Mouse (Mus musculus): ENCODE results near the gene BC030867. TPM values are rescaled to one million over a fixed set of nuclear protein-coding genes. Genes with fewer than 3 reads are reported as not detected.

Gene BC030867
- polyA plus RNA-seq, 1 experiment from 2014 or later = 19.9 TPM

DNA sequence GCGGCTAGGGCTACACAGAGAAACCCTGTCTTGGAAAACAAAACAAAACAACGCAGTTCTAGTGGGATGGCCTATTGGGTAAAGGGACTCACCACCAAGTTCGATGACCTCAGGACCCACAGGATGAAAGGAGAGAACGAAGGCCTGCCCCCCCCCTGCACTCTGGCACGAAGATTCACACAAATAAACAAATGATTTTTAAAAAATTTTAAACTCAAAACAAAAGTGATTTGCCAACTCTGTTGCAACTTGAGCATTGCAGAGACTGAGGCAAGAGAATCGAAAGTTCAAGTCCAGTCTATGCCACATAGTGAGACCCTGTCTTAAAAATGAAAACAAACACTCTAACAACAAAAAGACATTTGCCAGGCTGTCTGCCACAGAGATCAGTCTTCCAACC lies 8.0 kb upstream of the BC030867 start:
- Histone ChIP-seq H3K4me1 (peaks cover 12% of the 10 kb centered on the region), H3K4me2 (no peak overlapping the region), H3K9me3 (no peaks in the 10 kb centered on the region), H3K27me3 (no peaks in the 10 kb centered on the region), H3K9ac (no peak overlapping the region), H3K36me3 (no peaks in the 10 kb centered on the region), H3K4me3 (no peak overlapping the region), H3K27ac (no peak overlapping the region)
- no peak for ATAC-seq (ENCODE audit: borderline replicate concordance, extremely low read depth, low FRiP score, low TSS enrichment)
- 71% methylated on average over 6 of the region's 6 CpGs for WGBS

DNA sequence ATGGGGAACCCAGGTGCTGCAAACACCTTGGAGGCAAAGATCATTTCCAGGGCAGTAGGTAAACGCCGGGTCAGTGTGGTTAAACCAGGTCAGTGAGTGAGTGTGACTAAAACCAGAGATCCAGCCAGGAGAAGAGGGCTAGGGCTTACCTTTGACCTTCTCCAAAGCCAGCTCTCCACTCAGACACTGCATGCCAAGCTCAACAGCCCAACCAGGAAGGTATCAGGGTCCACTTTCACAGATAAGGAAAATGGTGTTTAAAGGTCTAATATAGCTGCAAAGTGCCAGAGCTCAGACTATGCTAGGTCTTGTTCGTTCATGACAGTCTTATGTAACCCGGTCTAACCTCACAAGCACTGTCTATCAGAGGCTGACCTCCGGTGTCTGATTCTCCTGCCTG lies 7.4 kb upstream of the BC030867 start:
- H3K4me1 ChIP-seq = peaks cover 18% of the 10 kb centered on the region
- no peak overlapping the region for H3K27ac ChIP-seq
- H3K9me3 ChIP-seq = no peaks in the 10 kb centered on the region
- 71% methylated on average over 5 of the region's 5 CpGs for WGBS
- ATAC-seq (ENCODE audit: borderline replicate concordance, extremely low read depth, low FRiP score, low TSS enrichment) = no peak
- H3K36me3 ChIP-seq = no peaks in the 10 kb centered on the region
- H3K4me3 ChIP-seq = no peak overlapping the region
- H3K9ac ChIP-seq = no peak overlapping the region
- H3K27me3 ChIP-seq = no peaks in the 10 kb centered on the region
- H3K4me2 ChIP-seq = no peak overlapping the region

DNA sequence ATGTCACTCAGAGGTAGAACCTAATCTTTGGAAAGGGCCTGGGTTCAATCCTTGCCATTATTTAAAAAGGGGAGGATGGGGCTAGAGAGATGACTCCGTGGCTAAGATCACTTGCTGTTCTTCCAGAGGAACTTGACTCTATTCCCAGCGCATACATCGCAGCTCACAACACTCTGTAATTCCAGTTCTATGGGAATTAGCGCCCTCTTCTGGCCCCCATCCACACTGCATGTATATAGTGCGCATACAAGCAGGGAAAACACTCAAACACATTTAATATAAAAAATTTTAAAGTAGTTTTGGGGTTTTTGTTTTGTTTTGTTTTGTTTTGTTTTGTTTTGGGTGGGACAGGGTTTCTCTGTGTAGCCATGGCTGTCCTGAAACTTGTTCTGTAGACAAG lies 6.8 kb upstream of the BC030867 start:
- peaks cover 20% of the 10 kb centered on the region for H3K4me1 ChIP-seq
- no peak for ATAC-seq (ENCODE audit: borderline replicate concordance, extremely low read depth, low FRiP score, low TSS enrichment)
- no peak overlapping the region for H3K27ac ChIP-seq
- no peaks in the 10 kb centered on the region for H3K36me3 ChIP-seq
- no peaks in the 10 kb centered on the region for H3K27me3 ChIP-seq
- 46% methylated on average over 5 of the region's 5 CpGs for WGBS
- no peak overlapping the region for H3K4me2 ChIP-seq
- no peak overlapping the region for H3K9ac ChIP-seq
- H3K4me3 ChIP-seq = no peak overlapping the region
- no peaks in the 10 kb centered on the region for H3K9me3 ChIP-seq

DNA sequence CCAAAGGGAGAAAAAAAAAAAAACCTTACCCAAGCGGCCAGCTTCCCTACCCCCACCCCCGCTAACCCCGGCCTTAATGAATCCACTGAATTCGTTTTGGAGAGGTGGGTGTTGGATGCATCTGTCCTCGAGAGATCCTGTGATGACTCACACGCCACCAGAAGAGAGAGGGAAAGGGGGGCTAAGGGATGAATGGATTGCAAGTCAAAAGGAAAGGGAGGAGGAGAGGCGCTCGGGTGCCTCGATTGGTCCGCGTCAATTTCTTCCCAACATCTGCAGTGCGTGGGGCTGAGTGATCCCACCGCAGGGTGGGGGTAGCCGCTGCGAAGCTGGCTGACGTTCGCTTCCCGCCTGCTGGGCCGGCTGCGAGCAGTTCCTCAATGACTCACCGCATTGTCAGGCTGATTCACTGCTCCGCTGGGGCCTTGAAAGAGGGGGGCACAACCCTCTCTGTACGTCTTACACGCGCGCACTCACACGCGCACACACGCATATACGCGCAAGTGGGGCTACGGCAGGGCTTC lies 3.7 kb upstream of the BC030867 start:
- WGBS = under 1% methylated on average over 32 of the region's 32 CpGs
- H3K9me3 ChIP-seq = no peaks in the 10 kb centered on the region
- H3K9ac ChIP-seq = peak overlapping the region; percentile 30
- peak overlapping the region; percentile 35 for H3K4me3 ChIP-seq
- H3K27ac ChIP-seq = peak overlapping the region; percentile 45; the same call in 1 of the 2 replicates
- no peaks in the 10 kb centered on the region for H3K27me3 ChIP-seq
- peak; percentile 61; the same call in 1 of the 2 replicates for ATAC-seq (ENCODE audit: borderline replicate concordance, extremely low read depth, low FRiP score, low TSS enrichment)
- no peaks in the 10 kb centered on the region for H3K36me3 ChIP-seq
- peaks cover 30% of the 10 kb centered on the region for H3K4me1 ChIP-seq
- peak overlapping the region; percentile 74 for H3K4me2 ChIP-seq

DNA sequence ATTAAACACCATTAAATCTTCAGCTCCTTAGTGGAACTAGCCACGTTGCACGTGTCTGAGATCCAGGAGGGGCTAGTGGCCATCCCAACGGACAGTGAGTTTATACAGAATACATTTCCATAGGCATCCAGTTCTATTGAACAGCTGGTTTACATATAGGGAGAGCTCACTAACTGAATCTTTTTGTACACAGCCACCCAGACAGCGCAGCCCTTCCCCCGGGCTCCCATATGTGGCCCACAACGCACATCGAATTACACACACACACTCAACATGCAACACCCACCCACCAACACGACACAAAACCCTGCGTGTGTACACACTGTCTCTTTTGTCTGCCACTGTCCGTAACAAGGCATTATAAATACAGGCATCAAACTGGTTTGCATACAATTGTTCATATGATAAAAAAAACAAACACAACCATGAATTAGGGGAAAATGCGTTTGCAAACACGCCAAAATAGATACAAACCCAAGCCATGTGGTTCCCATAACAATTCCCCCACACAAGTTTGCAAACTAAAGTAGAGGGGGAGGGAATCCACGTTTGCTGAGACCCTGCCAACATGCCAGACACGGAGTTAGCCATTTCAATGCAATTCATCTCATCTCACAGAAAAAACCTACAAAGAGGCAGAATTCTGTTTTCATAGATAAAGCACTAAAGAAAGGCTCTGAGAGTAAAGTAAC lies 3.0 kb upstream of the BC030867 start:
- Histone ChIP-seq H3K4me3 (peak overlapping the region; percentile 35), H3K27ac (peak overlapping the region; percentile 45), H3K9ac (no peak overlapping the region; the same call in 1 of the 2 replicates), H3K4me1 (peaks cover 30% of the 10 kb centered on the region), H3K4me2 (peak overlapping the region; percentile 74), H3K9me3 (no peaks in the 10 kb centered on the region), H3K27me3 (no peaks in the 10 kb centered on the region), H3K36me3 (peaks cover 1% of the 10 kb centered on the region; the same call in 1 of the 2 replicates)
- ATAC-seq (ENCODE audit: borderline replicate concordance, extremely low read depth, low FRiP score, low TSS enrichment) = 0 out of 2 replicates have a peak, but pooled peaks have one; percentile 32
- WGBS = 33% methylated on average over 14 of the region's 14 CpGs

DNA sequence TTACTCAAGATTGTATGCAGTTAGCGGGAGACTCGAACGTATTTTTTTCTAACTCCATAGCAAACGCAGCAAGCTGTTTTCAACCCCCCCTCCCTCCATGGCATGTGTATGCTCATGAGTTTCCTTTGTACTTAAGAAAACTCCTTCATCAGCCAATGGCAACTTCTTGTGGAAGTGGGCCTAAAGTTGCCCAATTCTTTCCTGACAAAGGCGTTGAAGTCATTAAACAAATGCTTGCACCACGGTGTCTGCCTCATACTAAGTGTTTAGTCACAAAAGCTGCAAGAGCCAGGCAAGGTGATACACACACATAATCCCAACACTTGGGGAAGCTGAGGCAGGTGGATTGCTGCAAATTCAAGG lies 2.4 kb upstream of the BC030867 start:
- Histone ChIP-seq H3K4me1 (peaks cover 30% of the 10 kb centered on the region), H3K4me2 (peak overlapping the region; percentile 74; the same call in 1 of the 2 replicates), H3K9me3 (no peaks in the 10 kb centered on the region), H3K9ac (no peak overlapping the region), H3K36me3 (peaks cover 7% of the 10 kb centered on the region), H3K27me3 (no peaks in the 10 kb centered on the region), H3K27ac (peak overlapping the region; percentile 45; the same call in 1 of the 2 replicates), H3K4me3 (no peak overlapping the region)
- no peak for ATAC-seq (ENCODE audit: borderline replicate concordance, extremely low read depth, low FRiP score, low TSS enrichment)
- 58% methylated on average over 6 of the region's 6 CpGs for WGBS

DNA sequence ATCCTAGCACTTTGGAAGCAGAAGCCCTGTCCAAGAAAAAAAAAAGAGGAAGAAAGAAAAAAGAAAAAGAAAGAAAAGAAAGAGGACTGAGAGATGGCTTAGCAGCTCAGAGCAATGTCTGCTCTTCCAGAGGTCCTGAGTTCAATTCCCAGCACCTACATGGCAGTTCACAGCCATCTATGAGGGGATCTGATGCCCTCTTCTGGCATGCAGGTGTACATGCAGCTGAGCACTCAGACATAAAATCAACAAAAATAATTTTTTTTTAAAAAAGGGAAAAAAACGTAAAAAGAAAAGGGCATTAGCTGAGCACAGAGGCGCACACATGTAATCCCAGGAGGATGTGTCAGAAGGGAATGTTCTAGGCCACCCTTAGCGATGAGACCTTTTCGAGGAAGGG lies 1.8 kb upstream of the BC030867 start:
- H3K27me3 ChIP-seq = no peaks in the 10 kb centered on the region
- peaks cover 30% of the 10 kb centered on the region for H3K4me1 ChIP-seq
- WGBS = 85% methylated on average over 4 of the region's 4 CpGs
- H3K9me3 ChIP-seq = no peaks in the 10 kb centered on the region
- H3K36me3 ChIP-seq = peaks cover 8% of the 10 kb centered on the region
- H3K27ac ChIP-seq = no peak overlapping the region
- no peak overlapping the region for H3K4me3 ChIP-seq
- ATAC-seq (ENCODE audit: borderline replicate concordance, extremely low read depth, low FRiP score, low TSS enrichment) = no peak
- no peak overlapping the region for H3K9ac ChIP-seq
- H3K4me2 ChIP-seq = no peak overlapping the region

DNA sequence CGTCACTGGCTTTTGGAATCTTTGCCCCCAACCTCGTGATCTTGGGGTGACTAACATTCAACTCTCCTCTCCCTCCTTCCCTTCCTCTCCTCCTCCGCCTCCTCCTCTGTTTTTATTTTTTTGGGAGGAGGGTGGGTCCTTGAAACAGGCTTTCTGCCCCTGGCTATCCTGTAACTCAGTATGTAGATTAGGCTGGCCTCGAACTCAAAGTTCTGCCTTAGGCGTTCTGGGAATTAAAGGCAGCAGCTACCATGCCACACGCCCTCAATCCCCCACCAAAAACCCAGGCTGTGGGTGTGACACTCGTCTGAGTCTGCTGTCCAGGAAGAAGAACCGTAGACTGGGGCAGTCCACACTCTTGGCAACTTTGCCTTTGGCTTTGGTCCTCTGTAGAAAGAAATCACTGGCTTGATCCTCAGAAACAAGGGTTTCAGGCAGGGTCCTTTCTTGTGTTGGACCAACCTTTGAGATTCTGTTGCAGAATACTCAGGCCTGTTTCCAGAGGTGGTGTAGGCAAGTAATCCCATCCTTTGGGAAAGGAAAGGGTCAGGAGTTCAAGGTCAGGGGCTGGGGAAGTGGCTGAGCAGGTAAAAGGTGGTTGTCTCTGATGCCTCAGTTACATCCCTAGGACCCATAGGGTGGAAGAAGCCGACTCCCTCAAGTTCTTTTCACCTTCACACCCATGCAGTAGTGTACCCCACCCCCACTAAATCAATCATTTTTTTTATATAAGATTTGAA lies 839 bp downstream of the BC030867 start:
- Histone ChIP-seq H3K4me2 (peak overlapping the region; percentile 86), H3K27ac (peak overlapping the region; percentile 55; the same call in 1 of the 2 replicates), H3K4me1 (peaks cover 29% of the 10 kb centered on the region), H3K9me3 (no peaks in the 10 kb centered on the region), H3K36me3 (peaks cover 8% of the 10 kb centered on the region), H3K27me3 (no peaks in the 10 kb centered on the region), H3K9ac (peak overlapping the region; percentile 70), H3K4me3 (peak overlapping the region; percentile 67)
- WGBS = 9% methylated on average over 9 of the region's 9 CpGs
- no peak for ATAC-seq (ENCODE audit: borderline replicate concordance, extremely low read depth, low FRiP score, low TSS enrichment)

DNA sequence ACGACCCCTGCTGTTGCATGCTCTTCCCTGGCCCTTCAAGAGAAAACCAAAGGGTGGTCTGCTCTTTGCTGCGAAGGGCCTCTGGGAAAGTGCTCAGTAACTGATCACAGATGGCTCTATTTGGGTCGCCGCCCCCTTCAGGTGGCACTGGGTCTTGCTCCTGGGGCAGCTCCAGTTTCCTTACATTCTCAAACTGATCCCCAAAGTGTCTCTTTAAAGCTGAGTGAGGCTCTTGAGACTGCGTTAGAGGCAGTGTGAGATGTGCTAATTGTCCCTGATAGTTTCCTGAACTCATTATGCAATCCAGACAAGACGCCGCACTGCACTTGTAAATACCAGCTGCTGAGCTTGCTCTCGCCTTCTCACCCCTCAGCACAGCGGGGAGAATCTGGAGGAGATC lies 8.8 kb downstream of the BC030867 start:
- WGBS = 45% methylated on average over 9 of the region's 9 CpGs
- no peak for ATAC-seq (ENCODE audit: borderline replicate concordance, extremely low read depth, low FRiP score, low TSS enrichment)
- H3K36me3 ChIP-seq = peaks cover 33% of the 10 kb centered on the region

DNA sequence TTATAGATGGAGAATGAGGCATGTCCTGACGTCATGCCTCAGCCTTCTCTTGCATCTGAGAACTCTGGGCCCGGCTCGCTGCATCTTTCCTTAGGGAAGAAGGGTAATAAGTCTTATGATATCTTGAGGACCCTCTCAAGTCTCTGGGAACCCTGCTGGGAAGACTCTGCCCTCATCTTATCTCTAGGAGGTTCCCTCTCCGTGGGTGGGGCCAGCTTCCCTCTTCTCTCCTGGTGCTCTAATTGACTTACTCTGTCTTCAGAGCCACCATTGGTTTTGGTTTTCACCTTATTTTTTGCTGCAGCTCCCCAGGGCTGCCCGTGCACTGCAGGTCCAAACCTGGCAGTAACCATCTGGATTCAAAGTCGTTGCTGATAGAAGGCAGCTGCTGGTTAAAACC lies 9.4 kb downstream of the BC030867 start:
- WGBS = 77% methylated on average over 6 of the region's 6 CpGs
- Histone ChIP-seq H3K4me1 (no peaks in the 10 kb centered on the region), H3K9me3 (no peaks in the 10 kb centered on the region), H3K27me3 (no peaks in the 10 kb centered on the region), H3K4me3 (no peak overlapping the region), H3K36me3 (peaks cover 33% of the 10 kb centered on the region), H3K4me2 (no peak overlapping the region), H3K9ac (no peak overlapping the region), H3K27ac (no peak overlapping the region)
- ATAC-seq (ENCODE audit: borderline replicate concordance, extremely low read depth, low FRiP score, low TSS enrichment) = no peak

More for the DNA sequence above, 8.8 kb downstream of the BC030867 start:
- Histone ChIP-seq H3K9me3 (no peaks in the 10 kb centered on the region), H3K27ac (no peak overlapping the region), H3K4me3 (no peak overlapping the region), H3K27me3 (no peaks in the 10 kb centered on the region), H3K9ac (no peak overlapping the region), H3K4me2 (no peak overlapping the region), H3K4me1 (no peaks in the 10 kb centered on the region)

DNA sequence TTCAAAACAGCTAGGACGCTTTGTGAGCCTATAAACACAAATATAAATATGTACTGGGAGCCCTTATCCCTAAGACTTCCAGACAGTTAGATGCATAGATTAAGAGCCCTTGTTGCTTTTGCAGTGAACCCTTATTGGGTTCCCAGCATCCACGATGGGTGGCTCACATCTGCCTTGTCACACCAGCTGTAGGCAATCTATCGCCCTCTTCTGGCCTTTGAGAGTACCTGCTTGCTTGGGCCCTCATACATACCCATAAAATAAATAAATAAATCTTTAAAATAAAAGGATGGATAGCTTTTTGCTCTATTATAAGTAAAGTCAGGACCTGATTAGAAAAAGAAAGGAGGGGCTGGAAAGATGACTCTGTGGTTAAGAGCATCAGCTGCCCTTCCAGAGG lies 9.8 kb downstream of the BC030867 start:
- H3K36me3 ChIP-seq = peaks cover 33% of the 10 kb centered on the region
- WGBS = 93% methylated on average over 3 of the region's 3 CpGs
- H3K9ac ChIP-seq = no peak overlapping the region

DNA sequence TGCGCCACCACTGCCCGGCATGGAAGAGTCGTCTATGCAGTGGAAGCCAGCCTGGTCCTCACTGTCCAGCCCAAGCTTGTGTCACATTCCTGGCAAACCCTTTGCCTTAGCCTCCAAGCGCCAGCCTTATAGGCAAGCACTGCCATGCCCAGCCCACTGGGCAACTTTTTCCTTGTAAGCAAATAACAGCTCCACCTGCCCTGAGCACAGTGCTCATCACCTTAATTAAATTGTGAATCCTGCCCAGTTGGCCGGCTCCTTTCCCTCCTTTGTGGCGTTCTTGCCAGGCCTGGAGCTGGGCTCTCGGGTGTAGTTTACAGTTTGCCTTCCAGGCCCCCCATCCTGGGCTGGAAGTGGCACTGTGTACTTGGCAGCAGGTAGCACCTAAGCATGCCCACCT lies 14.5 kb downstream of the BC030867 start:
- ATAC-seq (ENCODE audit: borderline replicate concordance, extremely low read depth, low FRiP score, low TSS enrichment) = no peak
- Histone ChIP-seq H3K36me3 (peaks cover 29% of the 10 kb centered on the region; the same call in 1 of the 2 replicates), H3K9me3 (no peaks in the 10 kb centered on the region), H3K27ac (no peak overlapping the region), H3K4me2 (no peak overlapping the region), H3K4me1 (0 out of 2 replicates have a peak, but pooled peaks cover 2% of the 10 kb centered on the region), H3K9ac (no peak overlapping the region), H3K4me3 (no peak overlapping the region), H3K27me3 (no peaks in the 10 kb centered on the region)
- 90% methylated on average over 7 of the region's 7 CpGs for WGBS

More for the DNA sequence above, 9.8 kb downstream of the BC030867 start:
- Histone ChIP-seq H3K27me3 (no peaks in the 10 kb centered on the region), H3K9me3 (no peaks in the 10 kb centered on the region), H3K4me2 (no peak overlapping the region), H3K4me3 (no peak overlapping the region), H3K4me1 (no peaks in the 10 kb centered on the region), H3K27ac (no peak overlapping the region)
- ATAC-seq (ENCODE audit: borderline replicate concordance, extremely low read depth, low FRiP score, low TSS enrichment) = no peak
